Mouse (Mus musculus) liver, embryonic 14.5 days (tissue): ENCODE results near the gene Lhfpl5. TPM values are rescaled to one million over a fixed set of nuclear protein-coding genes. Genes with fewer than 3 reads are reported as not detected.

Source experiments
- ATAC-seq: fragments of 200-750 bp; cut with Nextera tagmentation; 2 replicates; pipeline ENCODE4 v1.8.0; 2017; ENCODE audit warnings: moderate number of reproducible peaks, mild to moderate bottlenecking, moderate library complexity; ENCODE audit not compliant: insufficient read depth
- DNase-seq, 3 experiments: peaks; one replicate each; pipeline ENCODE4 v3.0.0-alpha.2; 2012 to 2013; ENCODE audit warnings: low read depth in 3 of 3, low spot score in 3 of 3
- H3K27ac ChIP-seq: fragments of 300-500 bp; sonication (generic); 2 replicates; pipeline ENCODE4 v1.5.1; 2014; ENCODE audit warnings: moderate library complexity, mild to moderate bottlenecking, control low read depth, inconsistent platforms
- H3K27me3 ChIP-seq: fragments of 300-500 bp; sonication (generic); 2 replicates; pipeline ENCODE4 v1.6.1; 2014; ENCODE audit warnings: mild to moderate bottlenecking, low read length, moderate library complexity; ENCODE audit not compliant: control insufficient read depth, insufficient read depth
- H3K36me3 ChIP-seq: fragments of 300-500 bp; sonication (generic); replicated peaks from 2 replicates; pipeline ENCODE4 v1.6.1; 2014; ENCODE audit warnings: low read depth; ENCODE audit not compliant: control insufficient read depth, insufficient read depth
- H3K4me1 ChIP-seq, 2 experiments: fragments of 200-500 bp in 1 of 2; fragments of 300-500 bp in 1 of 2; sonication (generic) in 1 of 2; replicated peaks; 2 replicates each; pipeline ENCODE4 v1.6.1; 2012 to 2014; ENCODE audit warnings: antibody characterized with exemption in 1 of 2, inconsistent platforms in 1 of 2, low read length in 1 of 2; ENCODE audit not compliant: control insufficient read depth in 2 of 2, insufficient read depth in 2 of 2
- H3K4me2 ChIP-seq: fragments of 300-500 bp; sonication (generic); 2 replicates; pipeline ENCODE4 v1.6.1; 2014; ENCODE audit warnings: low read depth, mild to moderate bottlenecking, control low read depth, moderate library complexity
- H3K4me3 ChIP-seq, 2 experiments: fragments of 200-500 bp in 1 of 2; fragments of 300-500 bp in 1 of 2; sonication (generic) in 1 of 2; 2 replicates each; pipeline ENCODE4 v1.5.1; 2012 to 2014; ENCODE audit warnings: low read depth in 2 of 2, low read length in 2 of 2, mild to moderate bottlenecking in 2 of 2, control low read depth in 1 of 2, inconsistent platforms in 1 of 2, moderate library complexity in 1 of 2; ENCODE audit not compliant: insufficient read depth in 1 of 2
- H3K9ac ChIP-seq: fragments of 300-500 bp; sonication (generic); replicated peaks from 2 replicates; pipeline ENCODE4 v1.6.1; 2014; ENCODE audit warnings: mild to moderate bottlenecking, control low read depth, moderate library complexity
- H3K9me3 ChIP-seq: fragments of 300-500 bp; sonication (generic); 2 replicates; pipeline ENCODE4 v1.6.1; 2016; ENCODE audit warnings: low read length, mixed read lengths; ENCODE audit not compliant: control insufficient read depth
- CTCF ChIP-seq: IDR thresholded peaks from 2 replicates; pipeline ENCODE4 v1.5.1; 2016; ENCODE audit warnings: antibody characterized with exemption, low read depth, control low read depth
- EP300 ChIP-seq: IDR thresholded peaks from 2 replicates; pipeline ENCODE4 v1.6.1; 2016; ENCODE audit warnings: antibody characterized with exemption, low read depth
- WGBS: fragments of 180-500 bp; shearing (Covaris S2); extraction: QIAGEN DNeasy Blood & Tissue Kit; methylation state at CpG from one replicate; pipeline ENCODE4 v1.1.7; 2014; ENCODE audit not compliant: insufficient replicate concordance; 5-methylcytosine and 5-hydroxymethylcytosine counted together
- microRNA-seq: library from miRNA; unstranded; fragments of <30 nt; microRNA quantifications from one replicate; pipeline ENCODE4, GENCODE M21; 2016
- polyA plus RNA-seq, 2 experiments: library from polyadenylated mRNA; depleted of rRNA in 1 of 2; stranded (reverse) in 1 of 2; unstranded in 1 of 2; fragments of >200 nt; fragmentation: Nextera tagmentation in 1 of 2; extraction: Ambion mirVana in 1 of 2; gene quantifications; 2 replicates each; pipeline versions ENCODE4 v1.2.1 to v1.2.3; 2012 to 2014

The Lhfpl5 gene
- polyA plus RNA-seq, 2 experiments, result not detected

GRCm38 (mm10) chr17:28628248-28629124, 53.0 kb downstream of the Lhfpl5 start:
- H3K36me3 ChIP-seq, result no peaks in the 10 kb centered on the region
- peaks cover 0 to 6% of the 10 kb centered on the region in 2 experiments; a peak in 1 of 4 replicates for H3K4me1 ChIP-seq
- H3K27me3 ChIP-seq, result no peaks in the 10 kb centered on the region
- H3K27ac ChIP-seq, result no peak overlapping the region
- no peak overlapping the region for H3K9ac ChIP-seq
- WGBS, result 38% methylated on average over 10 of the region's 10 CpGs
- no peak overlapping the region for H3K4me3 ChIP-seq
- H3K4me2 ChIP-seq, result no peak overlapping the region
- DNase-seq (no peak), ATAC-seq (no peak)
- TF ChIP-seq CTCF (no peak), EP300 (no peak)
- no peaks in the 10 kb centered on the region for H3K9me3 ChIP-seq

GRCm38 (mm10) chr17:28629125-28629524, 53.7 kb downstream of the Lhfpl5 start:
- Histone ChIP-seq H3K9ac (no peak overlapping the region), H3K4me2 (no peak overlapping the region), H3K9me3 (no peaks in the 10 kb centered on the region), H3K27me3 (no peaks in the 10 kb centered on the region), H3K36me3 (no peaks in the 10 kb centered on the region), H3K27ac (no peak overlapping the region), H3K4me1 (peaks cover 0 to 6% of the 10 kb centered on the region in 2 experiments; a peak in 1 of 4 replicates), H3K4me3 (no peak overlapping the region)
- DNase-seq, result no peak
- no peak for ATAC-seq
- TF ChIP-seq CTCF (peak; percentile 29), EP300 (no peak)
- whole genome bisulfite sequencing, result 48% methylated on average over 3 of the region's 3 CpGs

Small RNAs within 50 kb of the gene (microRNA-seq; reads per million reads assigned to microRNA genes)
- gene Gm25195, result not detected
- gene Mir6969, result not detected

Other genes starting within 250 kb of the Lhfpl5 start
- 1,169 and 1,992 TPM in 2 replicates for gene Rpl10a, start 247.2 kb upstream of the Lhfpl5 start, polyA plus RNA-seq (2012; rRNA removed)
- gene Rpl10a, start 247.2 kb upstream of the Lhfpl5 start, polyA plus RNA-seq (2014; fragmentation: Nextera tagmentation; extraction: Ambion mirVana), result 506 and 510 TPM in 2 replicates
- gene Tead3, start 224.8 kb upstream of the Lhfpl5 start, polyA plus RNA-seq (2012; rRNA removed), result 2.0 and 2.2 TPM in 2 replicates
- gene Tead3, start 224.8 kb upstream of the Lhfpl5 start, polyA plus RNA-seq (2014; fragmentation: Nextera tagmentation; extraction: Ambion mirVana), result 0.52 and 0.63 TPM in 2 replicates
- 0.12 and 0.26 TPM in 2 replicates for gene Tulp1, start 210.4 kb upstream of the Lhfpl5 start, polyA plus RNA-seq (2012; rRNA removed)
- gene Tulp1, start 210.4 kb upstream of the Lhfpl5 start, polyA plus RNA-seq (2014; fragmentation: Nextera tagmentation; extraction: Ambion mirVana), result 0.28 and 0.42 TPM in 2 replicates
- 5.3 and 7.3 TPM in 2 replicates for gene Fkbp5, start 58.1 kb upstream of the Lhfpl5 start, polyA plus RNA-seq (2012; rRNA removed)
- 3.5 and 3.6 TPM in 2 replicates for gene Fkbp5, start 58.1 kb upstream of the Lhfpl5 start, polyA plus RNA-seq (2014; fragmentation: Nextera tagmentation; extraction: Ambion mirVana)
- 0.03 TPM in 1 of 2 replicates, not detected in the other for gene Armc12, start 44.8 kb upstream of the Lhfpl5 start, polyA plus RNA-seq (2012; rRNA removed)
- not detected in 2 replicates for gene Armc12, start 44.8 kb upstream of the Lhfpl5 start, polyA plus RNA-seq (2014; fragmentation: Nextera tagmentation; extraction: Ambion mirVana)
- not detected in 2 replicates for gene Clpsl2, start 26.2 kb upstream of the Lhfpl5 start, polyA plus RNA-seq (2012; rRNA removed)
- gene Clpsl2, start 26.2 kb upstream of the Lhfpl5 start, polyA plus RNA-seq (2014; fragmentation: Nextera tagmentation; extraction: Ambion mirVana), result not detected in 2 replicates
- 1.2 and 3.3 TPM in 2 replicates for gene Clps, start 14.9 kb upstream of the Lhfpl5 start, polyA plus RNA-seq (2012; rRNA removed)
- gene Clps, start 14.9 kb upstream of the Lhfpl5 start, polyA plus RNA-seq (2014; fragmentation: Nextera tagmentation; extraction: Ambion mirVana), result 2.9 and 3.7 TPM in 2 replicates
- gene Srpk1, start 47.1 kb downstream of the Lhfpl5 start, polyA plus RNA-seq (2012; rRNA removed), result 11.5 and 12.9 TPM in 2 replicates
- 40.8 and 41.8 TPM in 2 replicates for gene Srpk1, start 47.1 kb downstream of the Lhfpl5 start, polyA plus RNA-seq (2014; fragmentation: Nextera tagmentation; extraction: Ambion mirVana)
- gene Slc26a8, start 114.6 kb downstream of the Lhfpl5 start, polyA plus RNA-seq (2012; rRNA removed), result 0.26 and 0.35 TPM in 2 replicates
- gene Slc26a8, start 114.6 kb downstream of the Lhfpl5 start, polyA plus RNA-seq (2014; fragmentation: Nextera tagmentation; extraction: Ambion mirVana), result 0.11 and 0.21 TPM in 2 replicates
- gene Mapk14, start 115.7 kb downstream of the Lhfpl5 start, polyA plus RNA-seq (2012; rRNA removed), result 30.3 and 37.8 TPM in 2 replicates
- 33.2 and 36.1 TPM in 2 replicates for gene Mapk14, start 115.7 kb downstream of the Lhfpl5 start, polyA plus RNA-seq (2014; fragmentation: Nextera tagmentation; extraction: Ambion mirVana)
- gene AC170998.1, start 150.4 kb downstream of the Lhfpl5 start, polyA plus RNA-seq (2012; rRNA removed), result 0.06 and 0.58 TPM in 2 replicates
- 0.40 and 0.74 TPM in 2 replicates for gene AC170998.1, start 150.4 kb downstream of the Lhfpl5 start, polyA plus RNA-seq (2014; fragmentation: Nextera tagmentation; extraction: Ambion mirVana)
- gene Mapk13, start 193.7 kb downstream of the Lhfpl5 start, polyA plus RNA-seq (2012; rRNA removed), result 1.5 and 1.6 TPM in 2 replicates
- 1.5 and 1.6 TPM in 2 replicates for gene Mapk13, start 193.7 kb downstream of the Lhfpl5 start, polyA plus RNA-seq (2014; fragmentation: Nextera tagmentation; extraction: Ambion mirVana)
- gene Brpf3, start 225.4 kb downstream of the Lhfpl5 start, polyA plus RNA-seq (2012; rRNA removed), result 95.9 and 98.3 TPM in 2 replicates
- 48.6 and 66.8 TPM in 2 replicates for gene Brpf3, start 225.4 kb downstream of the Lhfpl5 start, polyA plus RNA-seq (2014; fragmentation: Nextera tagmentation; extraction: Ambion mirVana)